Mouse (Mus musculus): Measurements from ENCODE around the gene Slc1a1.

Slc1a1 gene

GRCm38 (mm10) chr19:28852001-28852400 lies 17.2 kb downstream of the Slc1a1 start:
- no peak for DNase-seq (ENCODE audit: low read depth, low spot score)

- no peak for DNase-seq (ENCODE audit: low read depth, low spot score)
Measured at GRCm38 (mm10) chr19:28854831-28855230, 20.0 kb downstream of the Slc1a1 start.

- DNase-seq (ENCODE audit: low read depth, low spot score), result no peak
Measured at GRCm38 (mm10) chr19:28860246-28860645, 25.4 kb downstream of the Slc1a1 start.

DNA sequence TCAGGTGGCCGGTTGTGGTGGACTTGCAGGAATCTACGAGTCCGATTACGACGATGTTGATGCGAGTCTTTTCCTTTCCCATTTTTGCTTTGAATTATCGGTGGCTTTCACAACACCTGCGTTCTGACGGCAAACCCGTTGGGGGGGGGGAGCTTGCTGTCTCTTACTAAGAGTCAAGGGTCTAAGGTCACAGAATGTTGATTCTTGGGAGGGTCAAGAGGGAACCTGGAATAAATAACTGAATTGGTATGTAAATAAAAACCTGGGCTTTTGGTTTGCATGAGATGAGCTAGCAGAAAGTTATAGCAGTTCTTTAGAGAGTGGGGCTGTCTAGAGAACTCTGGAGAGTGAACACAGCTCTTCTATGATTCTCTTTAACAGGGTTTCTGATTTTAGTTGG lies 28.8 kb downstream of the Slc1a1 start:
- no peak for DNase-seq (ENCODE audit: low read depth, low spot score)

DNA sequence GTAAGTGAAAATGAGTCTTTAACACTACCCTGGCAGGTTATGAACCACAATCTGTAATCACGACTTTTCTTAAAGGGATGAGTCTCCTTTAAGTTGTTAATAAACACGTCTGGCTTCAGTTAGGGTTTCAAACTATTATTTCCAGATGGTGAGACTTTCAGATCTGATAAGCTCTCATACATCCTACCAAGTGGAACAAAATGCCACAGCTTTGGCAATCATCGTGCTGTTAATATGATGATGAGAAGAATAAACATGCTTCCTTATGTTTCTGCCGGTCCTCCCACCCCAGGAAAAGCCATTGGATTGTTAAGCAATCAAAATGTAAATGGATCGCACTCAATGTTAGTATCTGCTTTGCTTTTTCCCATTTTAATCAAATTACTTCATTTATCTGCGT lies 30.1 kb downstream of the Slc1a1 start:
- no peak for DNase-seq (ENCODE audit: low read depth, low spot score)

- DNase-seq (ENCODE audit: low read depth, low spot score), result no peak
Measured at GRCm38 (mm10) chr19:28865501-28865900, 30.7 kb downstream of the Slc1a1 start.

GRCm38 (mm10) chr19:28869251-28869855 lies 34.5 kb downstream of the Slc1a1 start:
- no peak for DNase-seq (ENCODE audit: low read depth, low spot score)

DNA sequence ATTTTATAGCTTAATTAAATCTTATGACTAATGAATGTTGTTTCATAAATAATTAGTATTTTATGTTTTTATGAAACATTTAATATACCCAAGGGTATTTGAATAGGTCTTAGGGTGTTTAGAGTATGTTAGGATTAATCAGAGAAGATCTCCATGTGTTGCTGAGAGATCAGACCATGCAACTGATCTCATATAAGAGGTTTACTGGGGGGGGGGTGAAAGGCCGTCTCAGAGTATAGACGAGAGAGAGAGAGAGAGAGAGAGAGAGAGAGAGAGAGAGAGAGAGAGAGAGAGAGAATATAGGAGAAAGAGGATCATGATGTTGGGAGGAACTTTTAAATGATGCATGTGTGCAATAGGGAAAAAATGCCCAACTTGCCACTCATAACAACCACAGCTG lies 35.5 kb downstream of the Slc1a1 start:
- DNase-seq (ENCODE audit: low read depth, low spot score), result no peak

- DNase-seq (ENCODE audit: low read depth, low spot score), result no peak
Measured at GRCm38 (mm10) chr19:28879476-28879875, 44.6 kb downstream of the Slc1a1 start.

DNA sequence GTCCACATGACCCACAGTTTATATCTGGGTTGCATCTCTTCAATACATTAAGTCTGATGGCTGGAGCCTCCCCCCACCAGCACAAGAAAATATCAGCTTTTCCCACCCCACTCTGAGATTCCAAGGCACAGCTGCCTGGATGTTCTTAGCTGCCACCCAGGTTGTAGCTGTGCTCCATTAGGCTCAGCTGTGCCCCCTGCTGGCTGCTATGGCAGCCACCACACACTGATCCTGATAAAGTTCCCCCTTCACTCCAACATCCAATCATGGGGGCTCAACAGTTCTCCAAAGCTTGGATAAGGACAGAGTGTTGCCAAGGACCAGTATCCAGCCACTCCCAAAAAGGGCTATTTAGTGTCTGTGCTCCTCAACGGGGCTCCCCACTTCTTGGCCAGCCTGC lies 48.3 kb downstream of the Slc1a1 start:
- DNase-seq (ENCODE audit: low read depth, low spot score), result no peak

DNA sequence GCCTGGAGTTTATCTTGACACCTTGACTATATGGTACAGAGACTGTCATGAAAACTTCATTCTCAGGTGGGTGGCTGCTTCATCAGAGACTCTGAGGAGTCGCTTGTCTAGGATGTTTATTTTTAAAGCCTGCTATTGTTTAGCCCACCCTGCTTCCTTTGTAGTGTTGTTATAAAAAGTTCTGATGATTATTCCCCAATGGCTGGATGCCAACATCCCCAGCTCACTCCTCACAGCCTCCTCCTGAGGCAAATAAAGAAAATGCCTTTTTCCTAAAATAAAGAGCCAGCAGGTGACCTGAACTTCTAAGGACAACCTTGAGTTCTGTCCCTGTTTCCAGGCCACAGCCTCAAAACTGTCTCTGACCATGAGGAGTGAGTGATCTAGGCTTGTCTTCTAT lies 53.6 kb downstream of the Slc1a1 start:
- DNase-seq (ENCODE audit: low read depth, low spot score), result no peak

DNA sequence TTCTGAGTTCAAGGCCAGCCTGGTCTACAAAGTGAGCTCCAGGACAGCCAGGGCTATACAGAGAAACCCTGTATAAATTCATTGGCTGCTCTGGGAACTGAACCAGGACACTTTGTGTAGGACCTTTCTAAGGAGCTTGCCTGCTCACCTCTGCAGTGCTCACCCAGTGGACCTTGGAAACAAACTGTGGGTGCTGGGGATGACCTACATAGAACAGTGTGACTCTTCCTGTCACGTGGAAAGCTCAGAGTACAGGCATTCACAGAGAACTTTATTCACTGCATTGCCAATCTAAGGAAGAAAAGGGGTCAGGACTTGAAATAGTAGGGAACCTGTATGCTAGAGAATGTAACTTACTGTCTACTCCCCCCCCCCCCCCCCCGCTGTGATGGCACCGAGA lies 54.4 kb downstream of the Slc1a1 start:
- no peak for DNase-seq (ENCODE audit: low read depth, low spot score)

GRCm38 (mm10) chr19:28891238-28891637 lies 56.4 kb downstream of the Slc1a1 start:
- no peak for DNase-seq (ENCODE audit: low read depth, low spot score)

- DNase-seq (ENCODE audit: low read depth, low spot score), result no peak
Measured at GRCm38 (mm10) chr19:28891864-28892263, 57.0 kb downstream of the Slc1a1 start.

- no peak for DNase-seq (ENCODE audit: low read depth, low spot score)
Measured at GRCm38 (mm10) chr19:28896639-28897038, 61.8 kb downstream of the Slc1a1 start.

DNA sequence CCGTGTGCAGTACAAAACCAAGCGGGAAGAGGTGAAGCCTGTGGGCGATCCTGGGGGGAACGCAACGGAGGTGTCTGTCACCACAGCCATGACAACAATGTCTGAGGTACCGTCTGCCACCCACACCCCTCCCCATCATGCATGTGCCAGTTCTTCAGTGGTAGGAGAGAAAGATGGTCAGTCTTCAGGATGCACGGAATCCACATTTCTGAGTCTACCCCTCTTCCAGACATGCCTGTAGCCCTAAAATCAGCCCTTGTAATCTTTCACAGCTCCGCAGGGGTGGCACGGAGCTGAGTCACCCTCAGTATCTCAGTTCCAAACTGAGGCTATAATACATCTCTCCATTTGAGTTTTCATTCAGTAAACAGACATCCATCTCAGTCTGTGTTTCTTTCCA lies 62.6 kb downstream of the Slc1a1 start:
- DNase-seq (ENCODE audit: low read depth, low spot score), result no peak

DNA sequence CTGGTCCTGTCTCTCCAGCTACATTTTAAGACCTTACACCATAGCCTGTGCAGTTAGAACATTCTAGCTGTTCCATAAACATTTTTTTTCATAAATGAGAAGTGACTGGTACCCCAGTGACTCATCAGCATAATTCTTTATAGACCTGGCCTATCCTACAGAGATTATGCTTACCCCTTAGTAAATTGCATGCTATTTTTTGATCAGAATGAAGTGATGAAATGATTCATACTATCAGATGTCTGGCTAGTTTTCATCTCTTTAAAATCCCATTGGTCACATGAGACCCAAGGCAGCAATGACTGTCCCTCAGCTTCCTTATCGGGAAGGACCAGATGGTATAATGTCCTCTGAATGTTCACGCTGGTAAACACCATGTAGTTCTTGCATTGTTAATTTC lies 65.9 kb downstream of the Slc1a1 start:
- DNase-seq (ENCODE audit: low read depth, low spot score), result no peak

DNA sequence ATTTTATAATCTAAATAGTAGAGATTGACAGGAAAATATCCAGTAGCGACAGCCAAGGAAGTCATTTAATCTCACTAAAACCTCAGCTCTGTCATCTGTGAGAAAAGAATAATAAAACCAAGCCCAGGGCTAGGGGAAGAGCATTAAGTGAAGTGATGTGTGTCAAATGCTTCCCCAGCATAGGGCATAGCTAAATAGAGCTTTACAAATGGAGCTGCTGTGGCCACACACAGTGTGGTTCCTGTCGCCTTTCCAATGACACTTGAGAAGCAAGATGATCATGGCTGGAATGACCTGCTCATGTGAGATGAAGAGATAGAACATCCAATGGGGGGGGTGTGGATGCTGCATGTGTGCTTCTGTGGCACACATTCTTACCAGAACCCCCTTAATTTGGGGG lies 67.3 kb downstream of the Slc1a1 start:
- no peak for DNase-seq (ENCODE audit: low read depth, low spot score)

- no peak for DNase-seq (ENCODE audit: low read depth, low spot score)
Measured at GRCm38 (mm10) chr19:28902806-28903205, 68.0 kb downstream of the Slc1a1 start.

- DNase-seq (ENCODE audit: low read depth, low spot score), result no peak
Measured at GRCm38 (mm10) chr19:28903536-28904119, 68.8 kb downstream of the Slc1a1 start.

GRCm38 (mm10) chr19:28908186-28908585 lies 73.3 kb downstream of the Slc1a1 start:
- DNase-seq (ENCODE audit: low read depth, low spot score), result no peak

GRCm38 (mm10) chr19:28908693-28909092 lies 73.8 kb downstream of the Slc1a1 start:
- no peak for DNase-seq (ENCODE audit: low read depth, low spot score)

- DNase-seq (ENCODE audit: low read depth, low spot score), result no peak
Measured at GRCm38 (mm10) chr19:28914598-28914997, 79.7 kb downstream of the Slc1a1 start.

All from c-Kit-negative CD71-positive TER-119-positive erythroid progenitor cells, embryonic 14.5 days (primary cell).